Mouse (Mus musculus) MEL (cell line): Measurements from ENCODE around the gene Cby1. TPM values are rescaled to one million over a fixed set of nuclear protein-coding genes. Genes with fewer than 3 reads are reported as not detected.

Experiments used
- DNase-seq: peaks from one replicate; pipeline ENCODE4 v3.0.0; 2011; ENCODE audit warnings: low read depth, low spot score
- H3K27ac ChIP-seq: 2 replicates; pipeline ENCODE4 v1.5.1; 2012; ENCODE audit warnings: low read depth, mild to moderate bottlenecking, control low read depth, low read length, moderate library complexity; ENCODE audit not compliant: control insufficient read depth
- H3K27me3 ChIP-seq, 2 experiments: fragments of 150-350 bp in 1 of 2; sonication (generic) in 1 of 2; 2 replicates each; pipeline ENCODE4 v1.6.1; 2012; ENCODE audit warnings: low read length in 2 of 2, mild to moderate bottlenecking in 2 of 2, improper control_type of control experiment in 1 of 2, moderate library complexity in 1 of 2; ENCODE audit not compliant: insufficient read depth in 2 of 2, control insufficient read depth in 1 of 2
- H3K36me3 ChIP-seq, 2 experiments: 2 replicates each; pipeline ENCODE4 v1.6.1; 2012 to 2014; ENCODE audit warnings: low read length in 2 of 2, improper control_type of control experiment in 1 of 2, inconsistent platforms in 1 of 2, mild to moderate bottlenecking in 1 of 2; ENCODE audit not compliant: insufficient read depth in 2 of 2, control insufficient read depth in 1 of 2
- H3K4me1 ChIP-seq, 2 experiments: fragments of 150-350 bp in 1 of 2; sonication (generic) in 1 of 2; 2 replicates each; pipeline ENCODE4 v1.6.1; 2012; ENCODE audit warnings: low read length in 2 of 2, improper control_type of control experiment in 1 of 2, mild to moderate bottlenecking in 1 of 2; ENCODE audit not compliant: insufficient read depth in 2 of 2, control insufficient read depth in 1 of 2
- H3K4me3 ChIP-seq, 2 experiments: fragments of 150-350 bp in 1 of 2; sonication (generic) in 1 of 2; 2 replicates each; pipeline ENCODE4 v1.5.1; 2012; ENCODE audit warnings: low read depth in 2 of 2, low read length in 2 of 2, mild to moderate bottlenecking in 2 of 2, moderate library complexity in 2 of 2, control low read depth in 1 of 2, improper control_type of control experiment in 1 of 2; ENCODE audit not compliant: control insufficient read depth in 1 of 2, insufficient read depth in 1 of 2
- H3K79me2 ChIP-seq: 2 replicates; pipeline ENCODE4 v1.6.1; 2012; ENCODE audit warnings: mild to moderate bottlenecking, low read length, moderate library complexity; ENCODE audit not compliant: control insufficient read depth, poor library complexity, insufficient read depth
- H3K9ac ChIP-seq: 2 replicates; pipeline ENCODE4 v1.6.1; 2012; ENCODE audit warnings: low read depth, mild to moderate bottlenecking, control low read depth, low read length, moderate library complexity; ENCODE audit not compliant: control insufficient read depth, poor library complexity, severe bottlenecking
- H3K9me3 ChIP-seq: fragments of 150-350 bp; sonication (generic); replicated peaks from 2 replicates; pipeline ENCODE4 v1.6.1; 2012; ENCODE audit warnings: mild to moderate bottlenecking, low read length, improper control_type of control experiment, moderate library complexity; ENCODE audit not compliant: insufficient read depth
- BHLHE40 ChIP-seq: IDR thresholded peaks from 2 replicates; pipeline ENCODE4 v1.6.1; 2012; ENCODE audit warnings: low read depth, mild to moderate bottlenecking, inconsistent platforms, low read length, improper control_type of control experiment, borderline replicate concordance
- CHD1 ChIP-seq: IDR thresholded peaks from 2 replicates; pipeline ENCODE4 v1.6.1; 2012; ENCODE audit warnings: low read depth, mild to moderate bottlenecking, inconsistent platforms, low read length, improper control_type of control experiment
- CHD2 ChIP-seq: IDR thresholded peaks from 2 replicates; pipeline ENCODE4 v1.6.1; 2011; ENCODE audit warnings: low read length, improper control_type of control experiment
- CTCF ChIP-seq, 3 experiments: IDR thresholded peaks in 2 of 3; conservative IDR thresholded peaks in 1 of 3; 2 replicates each; pipeline ENCODE4 v1.5.1; 2011 to 2012; ENCODE audit warnings: low read length in 3 of 3, low read depth in 2 of 3, mild to moderate bottlenecking in 2 of 3, improper control_type of control experiment in 1 of 3, inconsistent platforms in 1 of 3, mixed read lengths in 1 of 3, moderate library complexity in 1 of 3; ENCODE audit not compliant: control insufficient read depth in 1 of 3, insufficient read depth in 1 of 3, poor library complexity in 1 of 3, severe bottlenecking in 1 of 3
- E2F4 ChIP-seq: IDR thresholded peaks from 2 replicates; pipeline ENCODE4 v1.6.1; 2011; ENCODE audit warnings: low read depth, low read length, improper control_type of control experiment, borderline replicate concordance
- ELF1 ChIP-seq: IDR thresholded peaks from 2 replicates; pipeline ENCODE4 v1.6.1; 2014; ENCODE audit warnings: low read depth, mild to moderate bottlenecking, inconsistent platforms, low read length, improper control_type of control experiment, moderate library complexity
- ETS1 ChIP-seq: IDR thresholded peaks from 2 replicates; pipeline ENCODE4 v1.6.1; 2012; ENCODE audit warnings: low read depth, mild to moderate bottlenecking, inconsistent platforms, low read length, improper control_type of control experiment, moderate library complexity
- GABPA ChIP-seq: IDR thresholded peaks from 2 replicates; pipeline ENCODE4 v1.6.1; 2012; ENCODE audit warnings: low read depth, mild to moderate bottlenecking, inconsistent platforms, low read length, improper control_type of control experiment, moderate library complexity
- GATA1 ChIP-seq: IDR thresholded peaks from 2 replicates; pipeline ENCODE4 v1.6.1; 2011; ENCODE audit warnings: low read depth, low read length, improper control_type of control experiment
- HCFC1 ChIP-seq: IDR thresholded peaks from 2 replicates; pipeline ENCODE4 v1.6.1; 2012; ENCODE audit warnings: low read depth, mild to moderate bottlenecking, inconsistent platforms, low read length, improper control_type of control experiment, moderate library complexity
- JUND ChIP-seq: IDR thresholded peaks from 2 replicates; pipeline ENCODE4 v1.6.1; 2011; ENCODE audit warnings: low read depth, mild to moderate bottlenecking, improper control_type of control experiment, low read length
- MAFK ChIP-seq: IDR thresholded peaks from 2 replicates; pipeline ENCODE4 v1.6.1; 2011; ENCODE audit warnings: low read depth, mild to moderate bottlenecking, low read length, improper control_type of control experiment, borderline replicate concordance
- MAX ChIP-seq: IDR thresholded peaks from 2 replicates; pipeline ENCODE4 v1.6.1; 2011; ENCODE audit warnings: low read length, improper control_type of control experiment
- MAZ ChIP-seq: IDR thresholded peaks from 2 replicates; pipeline ENCODE4 v1.6.1; 2012; ENCODE audit warnings: low read depth, mild to moderate bottlenecking, inconsistent platforms, low read length, improper control_type of control experiment
- MEF2A ChIP-seq: IDR thresholded peaks from 2 replicates; pipeline ENCODE4 v1.6.1; 2014; ENCODE audit warnings: low read depth, mild to moderate bottlenecking, inconsistent platforms, low read length, improper control_type of control experiment; ENCODE audit not compliant: poor library complexity, insufficient replicate concordance, severe bottlenecking; ENCODE audit errors: extremely low read depth
- MXI1 ChIP-seq: IDR thresholded peaks from 2 replicates; pipeline ENCODE4 v1.6.1; 2011; ENCODE audit warnings: mild to moderate bottlenecking, low read depth, low read length, improper control_type of control experiment
- MYC ChIP-seq: IDR thresholded peaks from 2 replicates; pipeline ENCODE4 v1.6.1; 2011; ENCODE audit warnings: low read depth, mild to moderate bottlenecking, low read length, improper control_type of control experiment, moderate library complexity
- NELFE ChIP-seq: IDR thresholded peaks from 2 replicates; pipeline ENCODE4 v1.6.1; 2011; ENCODE audit warnings: low read depth, low read length, improper control_type of control experiment
- POLR2AphosphoS2 ChIP-seq: IDR thresholded peaks from 2 replicates; pipeline ENCODE4 v1.6.1; 2011; ENCODE audit warnings: low read length, improper control_type of control experiment
- POLR2AphosphoS5 ChIP-seq: IDR thresholded peaks from 2 replicates; pipeline ENCODE4 v1.6.1; 2012; ENCODE audit warnings: low read depth, borderline replicate concordance, mild to moderate bottlenecking, inconsistent platforms, low read length, moderate library complexity, mixed read lengths
- RAD21 ChIP-seq: IDR thresholded peaks from 2 replicates; pipeline ENCODE4 v1.6.1; 2011; ENCODE audit warnings: mild to moderate bottlenecking, low read depth, low read length, improper control_type of control experiment
- RCOR1 ChIP-seq: IDR thresholded peaks from 2 replicates; pipeline ENCODE4 v1.6.1; 2012; ENCODE audit warnings: low read depth, mild to moderate bottlenecking, inconsistent platforms, low read length, improper control_type of control experiment
- SIN3A ChIP-seq: IDR thresholded peaks from 2 replicates; pipeline ENCODE4 v1.6.1; 2012; ENCODE audit warnings: low read length, improper control_type of control experiment, inconsistent platforms
- SMC3 ChIP-seq: IDR thresholded peaks from 2 replicates; pipeline ENCODE4 v1.6.1; 2011; ENCODE audit warnings: low read depth, low read length, improper control_type of control experiment
- TAL1 ChIP-seq: IDR thresholded peaks from 2 replicates; pipeline ENCODE4 v1.6.1; 2012; ENCODE audit warnings: mild to moderate bottlenecking, inconsistent platforms, low read length, moderate library complexity, mixed read lengths
- TBP ChIP-seq: IDR thresholded peaks from 2 replicates; pipeline ENCODE4 v1.8.0; 2011; ENCODE audit warnings: low read depth, low read length, improper control_type of control experiment
- TCF12 ChIP-seq: IDR thresholded peaks from 2 replicates; pipeline ENCODE4 v1.6.1; 2014; ENCODE audit warnings: low read depth, mild to moderate bottlenecking, inconsistent platforms, low read length, improper control_type of control experiment, moderate library complexity
- UBTF ChIP-seq: IDR thresholded peaks from 2 replicates; pipeline ENCODE4 v1.6.1; 2012; ENCODE audit warnings: low read depth, mild to moderate bottlenecking, inconsistent platforms, low read length, improper control_type of control experiment, moderate library complexity, borderline replicate concordance; ENCODE audit not compliant: insufficient read depth
- USF2 ChIP-seq, 2 experiments: IDR thresholded peaks; 2 replicates each; pipeline ENCODE4 v1.6.1; 2011 to 2012; ENCODE audit warnings: improper control_type of control experiment in 2 of 2, low read length in 2 of 2, borderline replicate concordance in 1 of 2, inconsistent platforms in 1 of 2, low read depth in 1 of 2, mild to moderate bottlenecking in 1 of 2; ENCODE audit not compliant: insufficient read depth in 1 of 2
- ZC3H11A ChIP-seq: IDR thresholded peaks from 2 replicates; pipeline ENCODE4 v1.6.1; 2012; ENCODE audit warnings: low read depth, mild to moderate bottlenecking, inconsistent platforms, low read length, improper control_type of control experiment
- ZMIZ1 ChIP-seq: IDR thresholded peaks from 2 replicates; pipeline ENCODE4 v1.6.1; 2012; ENCODE audit warnings: low read depth, mild to moderate bottlenecking, inconsistent platforms, low read length, improper control_type of control experiment, moderate library complexity
- ZNF384 ChIP-seq: IDR thresholded peaks from 2 replicates; pipeline ENCODE4 v1.6.1; 2012; ENCODE audit warnings: low read depth, mild to moderate bottlenecking, inconsistent platforms, low read length, improper control_type of control experiment
- polyA plus RNA-seq, 2 experiments: library from polyadenylated mRNA; stranded (reverse) in 1 of 2; unstranded in 1 of 2; fragments of >175 nt in 1 of 2; fragments of >200 nt in 1 of 2; gene quantifications; 2 replicates each; pipeline versions ENCODE4 v1.2.1 to v1.2.4; 2012; ENCODE audit warnings: low replicate concordance in 2 of 2, low read depth in 1 of 2; ENCODE audit not compliant: insufficient read length in 2 of 2, insufficient read depth in 1 of 2, missing spikeins in 1 of 2
- total RNA-seq: library from RNA; depleted of rRNA; stranded (reverse); fragments of 300-350 nt; gene quantifications from 2 replicates; pipeline ENCODE4 v1.2.3, GENCODE M21; 2012

The Cby1 gene
- total and polyA plus RNA-seq, 3 experiments: 34.3 to 56.2 TPM; not detected in 1

DNA sequence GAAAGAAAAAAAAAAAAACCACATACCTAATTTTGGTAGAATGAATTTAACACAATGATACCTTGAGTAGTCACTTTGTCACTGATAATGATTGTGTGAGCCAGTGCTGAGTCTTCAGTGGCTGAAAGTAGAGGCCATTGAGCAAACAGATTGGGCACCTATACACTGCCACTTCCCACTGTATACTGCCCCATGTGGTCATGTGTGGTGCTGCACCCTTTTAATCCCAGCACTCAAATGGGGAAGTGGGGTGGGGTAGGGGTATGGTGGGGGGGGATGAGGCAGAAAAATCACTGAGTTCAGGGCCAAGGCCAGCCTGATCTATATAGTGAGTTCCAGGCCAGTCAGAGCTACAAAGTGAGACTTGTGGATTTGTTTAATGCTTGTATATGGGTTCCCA is 8.4 kb upstream of the Cby1 start:
- no peaks in the 10 kb centered on the region for H3K9me3 ChIP-seq
- TF ChIP-seq SIN3A (no peak), CTCF (IDR thresholded peaks at IDR 0.05 in 2 of 3, conservative IDR thresholded peaks at IDR 0.05 in 1 of 3; ENCODE audit: control insufficient read depth in 1 of 3, insufficient read depth in 1 of 3, low read depth in 2 of 3, low read length in 3 of 3, poor library complexity in 1 of 3, severe bottlenecking in 1 of 3) (peak; percentile 73 to 85 (median 77)), SMC3 (peak; percentile 24; the same call in 1 of the 2 replicates), RAD21 (peak; percentile 37)
- DNase-seq: peak; percentile 74
- no peak overlapping the region for H3K4me3 ChIP-seq
- no peaks in the 10 kb centered on the region for H3K36me3 ChIP-seq
- H3K27ac ChIP-seq: no peak overlapping the region
- no peaks in the 10 kb centered on the region for H3K79me2 ChIP-seq
- no peaks in the 10 kb centered on the region for H3K27me3 ChIP-seq
- no peak overlapping the region for H3K9ac ChIP-seq
- H3K4me1 ChIP-seq: no peaks in the 10 kb centered on the region

DNA sequence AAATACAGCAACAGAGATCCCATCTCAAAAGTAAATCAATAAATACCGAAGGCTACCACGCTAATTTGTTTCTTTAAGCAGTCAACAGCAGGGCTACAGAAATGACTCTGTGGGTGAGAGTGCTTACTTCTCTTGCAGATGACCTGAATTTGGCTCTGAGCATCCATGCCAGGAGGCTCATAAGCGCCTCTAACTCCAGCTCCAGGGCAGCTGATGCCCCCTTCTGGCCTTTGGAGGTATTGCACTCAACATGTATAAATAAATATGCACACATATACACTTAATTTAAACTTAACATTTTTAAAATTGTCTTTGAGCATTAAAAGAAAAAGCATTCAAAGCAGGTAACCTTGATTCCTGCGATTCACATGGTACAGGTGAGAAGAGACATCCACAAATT is 7.5 kb upstream of the Cby1 start:
- no peak overlapping the region for H3K27ac ChIP-seq
- no peaks in the 10 kb centered on the region for H3K27me3 ChIP-seq
- DNase-seq: peak; percentile 67
- no peak overlapping the region for H3K4me3 ChIP-seq
- H3K79me2 ChIP-seq: no peaks in the 10 kb centered on the region
- H3K4me1 ChIP-seq: no peaks in the 10 kb centered on the region
- no peaks in the 10 kb centered on the region for H3K9me3 ChIP-seq
- no peak overlapping the region for H3K9ac ChIP-seq
- no peaks in the 10 kb centered on the region for H3K36me3 ChIP-seq
- TF ChIP-seq HCFC1: no peak
- no peak for TF ChIP-seq GABPA
- no peak for TF ChIP-seq USF2 (IDR thresholded peaks at IDR 0.05; ENCODE audit: borderline replicate concordance in 1 of 2, insufficient read depth in 1 of 2, low read depth in 1 of 2, low read length in 2 of 2)
- no peak for TF ChIP-seq MAFK
- TF ChIP-seq MXI1: no peak
- TF ChIP-seq NELFE: no peak
- no peak for TF ChIP-seq MEF2A
- TF ChIP-seq MYC: no peak
- no peak for TF ChIP-seq MAZ
- TF ChIP-seq JUND: no peak
- TF ChIP-seq TCF12: no peak
- TF ChIP-seq TBP: no peak
- TF ChIP-seq GATA1: no peak
- no peak for TF ChIP-seq ELF1
- TF ChIP-seq ZNF384: no peak
- no peak for TF ChIP-seq E2F4
- peak; percentile 64 for TF ChIP-seq RAD21
- no peak for TF ChIP-seq ZMIZ1
- TF ChIP-seq BHLHE40: no peak
- TF ChIP-seq POLR2AphosphoS5: no peak
- no peak for TF ChIP-seq UBTF
- TF ChIP-seq SMC3: peak; percentile 75
- TF ChIP-seq CHD2: no peak
- TF ChIP-seq CHD1: no peak
- TF ChIP-seq POLR2AphosphoS2: no peak
- TF ChIP-seq ETS1: no peak
- no peak for TF ChIP-seq TAL1
- TF ChIP-seq CTCF (IDR thresholded peaks at IDR 0.05 in 2 of 3, conservative IDR thresholded peaks at IDR 0.05 in 1 of 3; ENCODE audit: control insufficient read depth in 1 of 3, insufficient read depth in 1 of 3, low read depth in 2 of 3, low read length in 3 of 3, poor library complexity in 1 of 3, severe bottlenecking in 1 of 3): peak; percentile 65 to 79 (median 76)
- no peak for TF ChIP-seq SIN3A
- peak; percentile 37; the same call in 1 of the 2 replicates for TF ChIP-seq ZC3H11A
- TF ChIP-seq RCOR1: no peak
- TF ChIP-seq MAX: no peak
